ENCODE assay signal across 1 mouse cellular context in the genomic region with DNA sequence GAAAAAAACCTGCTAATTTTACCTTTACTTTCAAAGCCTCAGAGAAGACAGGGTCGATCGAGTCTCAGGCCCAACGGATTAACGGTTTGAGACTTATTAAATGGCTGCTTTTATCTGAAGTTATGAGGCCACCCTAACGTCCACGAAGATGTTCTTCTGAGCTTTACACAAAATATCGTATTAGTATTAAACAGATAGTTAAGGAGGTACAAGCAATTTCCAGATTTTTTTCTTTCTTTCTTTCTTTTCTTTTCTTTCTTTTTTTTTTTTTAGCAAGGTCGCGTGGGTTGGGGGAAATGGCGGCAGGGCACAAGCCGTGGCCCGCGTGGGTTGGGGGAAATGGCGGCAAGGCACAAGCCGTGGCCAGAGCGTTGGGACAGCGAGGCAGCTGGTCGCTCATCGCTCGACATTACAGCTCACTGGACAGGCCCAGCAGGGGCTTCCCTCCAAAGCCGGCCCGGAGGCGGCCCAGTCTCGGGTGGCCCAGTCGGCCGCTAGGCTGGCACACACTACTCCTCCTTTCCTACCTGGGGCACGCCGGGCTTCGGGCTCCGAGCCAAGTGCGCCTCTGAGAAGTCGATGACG.
TF ChIP-seq lines count a peak whose summit lies in the region.

No protein-coding gene starts in this region.

TF ChIP-seq in MEL, 35 proteins besides CTCF, POLR2A, EP300 and RAD21:
- no peak for TF ChIP-seq JUND (IDR thresholded peaks at IDR 0.05; ENCODE audit: low read depth, low read length)
- TF ChIP-seq TBP (IDR thresholded peaks at IDR 0.05; ENCODE audit: low read depth, low read length): 0 out of 2 replicates have a peak, but pooled peaks have one; percentile 9
